Mouse (Mus musculus) lung, adult 2 months (tissue): Measurements from ENCODE around the gene 2610042L04Rik. TPM values are rescaled to one million over a fixed set of nuclear protein-coding genes. Genes with fewer than 3 reads are reported as not detected.
"Not testable (repeated sequence)": the region's sequence is repeated elsewhere in the genome, so short reads cannot be mapped to it uniquely, and the experiment has no call there.

Experiments used
- DNase-seq: peaks from one replicate; pipeline ENCODE4 v3.0.0; 2022
- H3K4me1 ChIP-seq: fragments of 200-500 bp; 2 replicates; pipeline ENCODE4 v1.6.1; 2011; ENCODE audit warnings: low read length; ENCODE audit not compliant: control insufficient read depth, insufficient read depth
- H3K4me3 ChIP-seq: fragments of 200-500 bp; replicated peaks from 2 replicates; pipeline ENCODE3; 2011; ENCODE audit warnings: low read depth, mild to moderate bottlenecking, control low read depth, low read length; ENCODE audit errors: extremely low read depth
- WGBS: fragments of 180-500 bp; shearing (Covaris S2); methylation state at CpG from one replicate; pipeline ENCODE4 v1.1.7; 2018; 5-methylcytosine and 5-hydroxymethylcytosine counted together
- polyA plus RNA-seq: library from polyadenylated mRNA; depleted of rRNA; stranded (reverse); fragments of >200 nt; gene quantifications from 2 replicates; pipeline ENCODE4 v1.2.3, GENCODE M21; 2012; rRNA removed

The 2610042L04Rik gene
- polyA plus RNA-seq: not detected in 2 replicates

GRCm38 (mm10) chr14:4334476-4335080 is at the start of gene 2610042L04Rik:
2610042L04Rik (plus strand) TSS chr14:4334763.
- not testable (repeated sequence) for H3K4me3 ChIP-seq, H3K4me1 ChIP-seq, DNase-seq
- WGBS: under 1% methylated on average over 26 of the region's 48 CpGs

- H3K4me3 ChIP-seq, H3K4me1 ChIP-seq, DNase-seq: not testable (repeated sequence)
- WGBS: no CpG with 5 or more reads among the region's 1 CpGs
Measured at GRCm38 (mm10) chr14:4316983-4317382, 17.6 kb upstream of the 2610042L04Rik start, which contains the start of gene Gm3149. Gm3149 (plus strand) TSS chr14:4317283.

DNA sequence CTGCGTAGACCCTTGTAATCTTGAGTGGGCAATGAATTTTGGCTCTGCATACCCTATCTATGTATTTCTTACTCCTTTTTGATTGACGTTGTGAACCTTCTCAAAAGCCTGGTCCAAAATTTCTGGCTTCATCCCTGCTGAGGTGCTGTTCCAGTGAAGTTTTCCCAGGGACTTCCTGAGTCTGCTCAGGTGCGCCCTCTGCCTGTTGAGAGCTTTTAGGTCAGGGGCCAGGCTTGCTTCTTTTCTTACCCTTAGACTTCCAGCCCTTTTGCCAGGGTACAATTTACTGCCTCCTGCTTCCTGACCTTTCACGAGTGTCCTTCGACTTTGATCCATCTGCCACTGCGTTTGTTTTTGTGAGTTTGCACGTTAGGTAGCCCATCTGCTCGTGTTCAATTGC is 943 bp downstream of the 2610042L04Rik start:
- DNase-seq, H3K4me3 ChIP-seq, H3K4me1 ChIP-seq: not testable (repeated sequence)
- WGBS: 9% methylated on average over 8 of the region's 8 CpGs

- 77% methylated on average over 3 of the region's 3 CpGs for WGBS
- not testable (repeated sequence) for DNase-seq, H3K4me1 ChIP-seq, H3K4me3 ChIP-seq
Measured at GRCm38 (mm10) chr14:4368991-4369390, 34.4 kb downstream of the 2610042L04Rik start.

GRCm38 (mm10) chr14:4369691-4370090 is 35.1 kb downstream of the 2610042L04Rik start:
- not testable (repeated sequence) for H3K4me1 ChIP-seq, DNase-seq

GRCm38 (mm10) chr14:4377871-4378270 is 43.3 kb downstream of the 2610042L04Rik start:
- H3K4me3 ChIP-seq, H3K4me1 ChIP-seq, DNase-seq: not testable (repeated sequence)

More at GRCm38 (mm10) chr14:4369691-4370090, 35.1 kb downstream of the 2610042L04Rik start:
- not testable (repeated sequence) for H3K4me3 ChIP-seq
- WGBS: 72% methylated on average over 3 of the region's 3 CpGs

DNA sequence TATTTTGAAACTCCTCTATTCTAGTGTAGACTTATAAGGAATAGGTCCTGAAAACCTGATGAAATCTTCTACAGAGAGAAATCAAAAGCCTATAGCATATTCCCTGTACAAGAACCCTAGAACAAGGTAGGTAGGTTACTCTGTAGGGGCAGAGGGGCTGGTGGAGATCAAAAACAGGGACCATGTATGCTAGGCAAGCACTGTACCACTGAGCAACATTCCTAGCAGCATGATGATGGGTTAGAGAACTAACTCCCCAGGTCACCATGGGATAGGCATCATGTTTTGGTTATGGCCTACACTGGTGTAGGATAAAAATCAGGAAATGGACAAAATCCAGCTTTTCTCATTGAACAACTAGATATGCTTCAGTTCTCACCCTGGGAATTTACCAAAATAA is 51.0 kb downstream of the 2610042L04Rik start:
- DNase-seq, H3K4me3 ChIP-seq, H3K4me1 ChIP-seq: not testable (repeated sequence)

DNA sequence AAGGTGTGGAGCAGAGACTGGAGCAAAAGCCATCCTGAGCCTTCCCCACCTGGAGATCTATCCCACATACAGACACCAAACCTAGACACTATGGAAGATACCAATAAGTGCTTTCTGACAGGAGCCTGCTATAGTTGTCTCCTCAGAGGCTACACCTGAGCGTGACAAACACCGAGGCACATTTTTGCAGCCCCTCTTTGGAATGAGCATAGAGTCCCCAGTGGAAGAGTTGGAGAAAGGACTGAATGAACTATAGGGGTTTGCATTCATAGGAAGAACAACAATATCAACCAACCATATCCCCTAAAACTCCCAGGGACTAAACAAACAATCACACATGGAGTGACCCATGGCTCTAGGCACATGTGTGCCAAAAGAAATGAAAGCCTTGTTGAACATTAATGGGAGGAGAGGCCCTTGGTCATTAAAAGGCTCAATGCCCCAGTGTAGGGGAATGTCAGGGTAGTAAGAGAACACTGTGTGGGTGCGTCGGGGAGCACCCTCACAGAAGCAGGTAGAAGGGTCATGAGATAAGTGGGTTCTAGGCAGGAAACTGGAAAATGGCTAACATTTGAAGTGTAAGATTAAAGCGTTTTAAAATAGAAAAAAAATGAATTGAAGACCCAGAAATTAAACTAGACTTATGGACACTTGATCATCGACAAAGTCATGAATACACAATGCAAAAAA is 58.4 kb downstream of the 2610042L04Rik start:
- H3K4me3 ChIP-seq, DNase-seq, H3K4me1 ChIP-seq: not testable (repeated sequence)
- WGBS: 91% methylated on average over 4 of the region's 6 CpGs

- WGBS: 63% methylated on average over 2 of the region's 3 CpGs
- not testable (repeated sequence) for DNase-seq, H3K4me1 ChIP-seq, H3K4me3 ChIP-seq
Measured at GRCm38 (mm10) chr14:4397226-4397625, 62.7 kb downstream of the 2610042L04Rik start, which contains the start of gene Gm3159. Gm3159 (plus strand) TSS chr14:4397526.

DNA sequence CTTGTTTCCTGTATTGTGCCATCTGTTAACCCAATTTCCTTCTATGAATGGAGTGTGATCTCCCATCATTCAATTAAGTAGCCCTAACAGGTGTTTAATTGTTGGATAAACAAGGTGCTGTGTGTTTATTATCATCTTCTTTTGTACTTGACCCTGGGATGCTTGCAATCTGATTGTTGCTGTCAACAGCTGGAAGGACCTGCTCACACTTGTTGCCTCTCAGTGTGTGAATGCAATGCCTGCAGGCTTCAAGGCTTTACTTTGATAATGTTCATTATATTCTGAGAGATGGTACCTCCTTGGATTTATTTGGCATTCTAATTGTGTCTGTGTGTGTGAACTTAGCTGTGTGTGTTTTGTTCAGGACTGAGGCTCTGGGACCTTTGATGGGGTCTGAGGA is 64.1 kb downstream of the 2610042L04Rik start:
- H3K4me1 ChIP-seq, DNase-seq, H3K4me3 ChIP-seq: not testable (repeated sequence)

DNA sequence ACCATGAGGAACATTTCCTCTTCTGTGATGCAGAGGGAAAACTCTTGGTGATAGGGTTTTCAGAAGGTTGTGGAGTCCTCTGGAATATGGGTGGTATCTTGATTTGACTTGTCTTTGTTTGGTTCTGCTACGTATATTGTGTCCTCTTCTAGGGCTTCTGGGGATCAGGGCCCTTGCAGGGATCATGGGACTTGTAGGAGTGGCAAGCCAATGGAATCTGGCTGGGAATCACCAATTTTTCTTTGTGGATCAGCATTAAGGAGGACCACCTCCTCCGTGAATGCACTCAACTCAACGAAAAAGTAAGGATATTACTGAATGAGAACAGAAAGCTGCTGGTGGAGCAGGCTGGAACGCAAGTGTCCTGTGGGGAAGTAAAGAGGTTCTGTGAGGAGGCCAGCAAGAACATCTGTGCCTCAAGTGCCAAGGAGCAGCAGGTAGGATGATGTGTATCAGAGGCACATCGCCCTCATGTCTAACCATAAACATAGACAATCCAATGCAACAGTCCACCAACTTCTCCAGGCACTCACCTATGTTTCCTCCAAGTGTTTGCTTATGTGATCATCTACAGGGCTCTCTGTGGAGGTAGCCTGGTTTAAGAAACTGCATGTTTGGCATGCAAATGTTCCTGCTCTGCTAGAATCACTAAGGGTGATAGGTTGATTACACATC is 65.7 kb downstream of the 2610042L04Rik start:
- WGBS: 84% methylated on average over 5 of the region's 5 CpGs

DNA sequence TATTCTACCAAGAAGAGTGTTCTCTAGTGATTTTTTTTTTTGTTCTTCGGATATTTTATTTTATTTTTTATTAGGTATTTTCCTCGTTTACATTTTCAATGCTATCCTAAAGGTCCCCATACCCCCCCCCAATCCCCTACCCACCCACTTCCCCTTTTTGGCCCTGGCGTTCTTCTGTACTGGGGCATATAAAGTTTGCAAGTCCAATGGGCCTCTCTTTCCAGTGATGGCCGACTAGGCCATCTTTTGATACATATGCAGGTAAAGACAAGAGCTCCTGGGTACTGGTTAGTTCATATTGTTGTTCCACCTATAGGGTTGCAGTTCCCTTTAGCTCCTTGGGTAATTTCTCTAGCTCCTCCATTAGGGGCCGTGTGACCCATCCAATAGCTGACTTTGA is 66.7 kb downstream of the 2610042L04Rik start:
- not testable (repeated sequence) for H3K4me3 ChIP-seq, DNase-seq, H3K4me1 ChIP-seq
- 69% methylated on average over 5 of the region's 5 CpGs for WGBS

More for the DNA sequence above, 65.7 kb downstream of the 2610042L04Rik start:
- H3K4me3 ChIP-seq, H3K4me1 ChIP-seq, DNase-seq: not testable (repeated sequence)

- H3K4me1 ChIP-seq, H3K4me3 ChIP-seq, DNase-seq: not testable (repeated sequence)
Measured at GRCm38 (mm10) chr14:4403840-4404239, 69.3 kb downstream of the 2610042L04Rik start.
